Mouse (Mus musculus): ENCODE data around the gene Kbtbd7. TPM values are rescaled to one million over a fixed set of nuclear protein-coding genes. Genes with fewer than 3 reads are reported as not detected.
A peak's percentile ranks its signal among the peaks of the same experiment; 100 is the strongest.
"Not testable (repeated sequence)": the region's sequence is repeated elsewhere in the genome, so short reads cannot be mapped to it uniquely, and the experiment has no call there.

Gene Kbtbd7
- 10 to 100 TPM in 2 of 4 experiments, 1 to 10 TPM in 2; 8.4 to 12.3 (median 10.8) TPM for total RNA-seq (2022)

DNA sequence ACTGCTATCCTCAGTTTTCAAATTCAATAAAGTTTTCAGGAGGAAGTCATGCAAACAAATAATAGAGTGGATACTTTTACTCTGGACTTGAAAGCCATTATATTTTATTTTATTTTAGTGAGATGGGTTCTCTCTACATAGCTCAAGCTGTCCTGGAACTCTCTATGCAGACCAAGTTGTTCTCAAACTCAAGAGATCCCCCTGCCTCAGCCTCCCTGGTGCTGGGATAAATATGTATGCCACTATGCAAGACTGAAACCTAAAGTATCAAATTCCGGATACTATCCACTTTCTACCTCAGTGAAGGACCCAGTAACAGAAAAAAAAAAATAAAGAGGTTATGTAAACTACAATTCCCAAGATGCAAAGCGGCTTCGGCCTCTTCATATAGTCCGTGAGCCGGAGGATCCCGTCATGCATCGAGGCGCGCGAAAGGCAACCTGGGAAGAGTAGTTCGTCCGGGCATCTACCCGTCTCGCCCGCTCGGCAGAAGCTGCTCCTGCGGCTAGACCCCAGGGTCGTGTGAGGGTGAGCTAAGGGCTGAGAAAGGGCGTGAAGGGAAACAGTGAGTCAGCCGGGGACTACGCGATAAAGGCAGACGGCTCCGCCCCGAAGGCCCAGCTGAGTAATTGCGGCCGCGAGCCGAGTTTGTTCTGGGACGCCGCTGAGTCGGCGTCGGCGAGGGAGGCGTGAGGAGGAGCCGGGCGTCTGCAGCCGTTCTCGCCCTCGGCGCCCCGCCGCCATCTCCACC is at the start of gene Kbtbd7:
TSS of gene Kbtbd7 (plus strand) at position 533 of the 751 bp plus-strand sequence.
- DNase-seq, result peak; percentile 98

DNA sequence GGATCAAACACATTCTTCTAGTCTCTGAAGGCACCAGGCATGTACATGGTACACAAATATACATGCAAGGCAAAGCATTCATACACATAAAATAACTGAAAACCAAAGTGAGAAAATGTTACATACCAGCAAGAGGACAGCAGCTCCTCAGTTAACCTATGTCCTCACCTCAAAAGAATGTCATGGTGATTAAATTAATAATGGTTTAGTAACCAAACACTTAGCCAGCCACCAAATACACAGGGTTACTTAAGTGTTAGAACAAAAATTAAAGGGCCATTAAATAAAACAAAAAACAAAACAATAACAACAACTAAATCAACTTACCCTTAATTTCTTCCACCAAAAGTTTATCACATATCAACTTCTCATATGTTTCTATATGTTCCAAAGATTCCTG is 49.3 kb upstream of the Kbtbd7 start:
- DNase-seq, result no peak

DNA sequence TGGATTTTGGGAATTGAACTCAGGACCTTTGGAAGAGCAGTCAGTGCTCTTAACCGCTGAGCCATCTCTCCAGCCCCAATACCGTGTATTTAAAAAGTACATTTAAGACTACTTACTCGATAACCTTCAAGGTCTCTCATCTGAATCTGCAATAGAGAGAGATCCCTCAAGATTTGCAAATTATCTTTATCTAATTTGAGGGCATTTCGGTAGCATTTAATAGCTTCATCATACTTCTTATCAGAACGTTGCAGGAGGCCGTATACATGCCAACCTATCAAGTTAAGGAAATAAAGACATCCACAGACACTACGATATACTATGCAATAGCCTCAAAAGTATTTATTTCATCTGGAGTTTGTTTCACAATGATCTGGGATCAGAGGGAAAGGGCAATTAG is 43.2 kb upstream of the Kbtbd7 start:
- no peak for DNase-seq

DNA sequence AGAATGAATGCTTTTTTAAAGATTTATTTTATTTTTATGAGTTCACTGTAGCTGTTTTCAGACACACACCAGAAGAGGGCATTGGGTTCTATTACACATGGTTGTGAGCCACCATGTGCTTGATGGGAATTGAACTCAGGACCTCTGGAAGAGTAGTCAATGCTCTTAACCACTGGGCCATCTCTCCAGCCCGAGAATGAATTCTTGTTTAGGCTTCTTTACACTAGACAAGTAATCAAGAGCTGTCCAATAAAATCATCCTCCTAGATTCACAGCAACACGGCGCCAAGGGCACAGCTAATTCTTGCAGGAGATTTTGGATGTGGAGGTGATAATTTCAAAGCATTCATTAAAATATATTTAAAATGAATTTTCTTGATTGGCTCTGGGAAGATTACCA is 38.0 kb upstream of the Kbtbd7 start:
- DNase-seq, result no peak

DNA sequence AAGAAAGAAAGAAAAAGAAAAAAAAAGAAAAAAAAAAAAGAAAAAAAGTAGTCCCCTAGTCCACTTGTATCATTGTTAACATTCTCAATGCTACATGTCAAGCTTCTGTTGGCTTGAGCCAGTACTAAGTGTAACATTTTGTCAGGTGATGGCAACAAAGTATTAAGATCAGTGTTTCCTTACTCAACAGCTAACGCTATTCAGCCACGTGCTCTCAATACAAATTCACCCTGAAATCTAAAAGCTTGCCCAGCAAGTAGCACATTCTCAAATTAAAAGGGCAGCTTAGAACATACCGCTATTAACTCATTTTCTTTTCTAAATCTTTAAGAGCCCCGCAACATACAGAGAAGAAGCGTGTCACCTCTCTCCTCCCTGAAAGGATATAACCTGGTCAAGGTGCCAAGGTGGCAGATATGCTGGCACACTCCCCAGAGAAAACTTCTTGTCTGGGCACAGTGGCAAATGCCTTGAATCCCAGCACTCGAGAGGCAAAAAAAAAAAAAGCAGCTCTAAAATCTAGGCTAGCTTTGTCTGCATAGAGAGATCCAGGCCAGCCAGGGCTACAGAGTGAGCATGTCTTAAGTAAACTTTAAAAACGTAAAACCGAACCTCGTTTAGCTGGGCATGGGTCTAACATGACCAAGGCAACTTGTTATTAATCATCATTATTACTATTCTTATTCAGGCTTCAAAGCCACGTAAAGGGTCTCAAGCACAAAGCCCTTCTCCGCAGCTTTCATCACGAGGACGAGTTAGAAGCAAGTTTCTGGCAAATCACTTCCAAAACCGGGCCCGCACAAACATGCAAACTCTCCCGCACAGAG is 36.7 kb upstream of the Kbtbd7 start:
- no peak for DNase-seq

DNA sequence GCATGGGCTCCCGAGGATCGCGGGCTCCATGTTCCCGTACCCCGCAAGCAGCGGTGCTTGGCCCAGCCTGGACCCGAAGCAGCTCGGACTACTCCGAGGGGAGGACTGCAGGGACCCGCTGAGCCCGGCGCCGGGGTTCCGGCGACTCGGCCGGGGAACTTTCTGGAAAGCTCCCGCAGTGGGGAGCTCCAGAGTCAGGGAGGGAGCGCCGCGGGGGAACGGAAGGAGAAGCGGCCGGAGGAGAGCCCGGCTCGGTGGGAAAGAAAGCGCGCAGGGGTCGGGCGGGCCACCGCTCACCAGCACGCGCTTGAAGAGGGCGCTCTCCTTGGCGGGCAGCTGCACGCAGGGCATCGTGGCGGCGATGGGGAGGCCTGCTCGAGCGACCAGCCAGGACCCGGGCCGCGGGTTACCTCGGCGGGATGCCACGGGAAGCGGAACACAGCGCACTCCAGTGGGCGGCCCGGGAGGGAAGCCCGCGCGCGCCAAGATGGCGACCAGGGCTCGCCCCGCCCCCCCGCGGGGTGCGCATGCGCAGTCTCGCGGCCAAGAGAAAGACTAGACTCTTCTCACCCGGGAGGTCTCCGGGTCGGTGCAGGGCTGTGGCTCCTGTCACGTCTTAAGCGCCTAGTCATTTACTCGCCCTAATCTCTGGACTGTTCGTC is 35.9 kb upstream of the Kbtbd7 start, which contains the start of gene Naa16:
TSS of gene Naa16 (minus strand) at position 514 of the 662 bp plus-strand sequence.
- peak; percentile 89 for DNase-seq

DNA sequence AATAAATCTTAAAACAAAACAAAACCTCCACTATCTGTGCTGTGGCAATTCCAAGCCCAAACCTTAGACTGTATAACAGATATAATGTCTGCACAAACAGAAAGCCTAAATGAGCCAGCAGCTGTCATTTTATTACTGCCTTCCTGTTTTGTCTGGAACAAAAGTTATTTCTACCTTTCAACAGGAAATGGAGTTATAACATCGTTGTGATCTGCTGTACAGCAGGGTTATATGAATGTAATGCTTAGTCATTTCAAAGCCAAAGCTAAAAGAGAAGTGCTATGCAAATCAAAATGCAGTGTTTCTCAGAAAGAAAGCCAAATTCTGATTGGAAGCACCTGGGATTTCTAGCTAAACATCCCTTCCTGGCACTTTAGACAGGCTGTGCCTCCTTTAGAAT is 33.0 kb upstream of the Kbtbd7 start:
- no peak for DNase-seq

DNA sequence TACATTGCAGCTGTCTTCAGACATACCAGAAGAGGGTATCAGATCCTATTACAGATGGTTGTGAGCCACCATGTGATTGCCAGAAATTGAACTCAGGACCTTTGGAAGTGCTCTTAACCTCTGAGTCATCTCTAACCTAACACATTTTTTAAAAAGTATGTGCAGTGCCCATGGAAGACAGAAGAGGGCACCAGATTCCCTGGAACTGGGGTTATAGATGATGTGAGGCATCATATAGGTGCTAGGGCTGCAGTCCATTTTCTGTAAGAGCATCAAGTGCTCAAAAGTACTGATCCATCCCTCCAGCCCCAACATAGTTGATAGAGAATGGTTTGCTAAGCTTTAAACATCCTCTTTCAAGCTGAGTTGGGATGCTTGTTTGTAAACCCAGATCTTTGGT is 31.7 kb upstream of the Kbtbd7 start:
- DNase-seq, result no peak

DNA sequence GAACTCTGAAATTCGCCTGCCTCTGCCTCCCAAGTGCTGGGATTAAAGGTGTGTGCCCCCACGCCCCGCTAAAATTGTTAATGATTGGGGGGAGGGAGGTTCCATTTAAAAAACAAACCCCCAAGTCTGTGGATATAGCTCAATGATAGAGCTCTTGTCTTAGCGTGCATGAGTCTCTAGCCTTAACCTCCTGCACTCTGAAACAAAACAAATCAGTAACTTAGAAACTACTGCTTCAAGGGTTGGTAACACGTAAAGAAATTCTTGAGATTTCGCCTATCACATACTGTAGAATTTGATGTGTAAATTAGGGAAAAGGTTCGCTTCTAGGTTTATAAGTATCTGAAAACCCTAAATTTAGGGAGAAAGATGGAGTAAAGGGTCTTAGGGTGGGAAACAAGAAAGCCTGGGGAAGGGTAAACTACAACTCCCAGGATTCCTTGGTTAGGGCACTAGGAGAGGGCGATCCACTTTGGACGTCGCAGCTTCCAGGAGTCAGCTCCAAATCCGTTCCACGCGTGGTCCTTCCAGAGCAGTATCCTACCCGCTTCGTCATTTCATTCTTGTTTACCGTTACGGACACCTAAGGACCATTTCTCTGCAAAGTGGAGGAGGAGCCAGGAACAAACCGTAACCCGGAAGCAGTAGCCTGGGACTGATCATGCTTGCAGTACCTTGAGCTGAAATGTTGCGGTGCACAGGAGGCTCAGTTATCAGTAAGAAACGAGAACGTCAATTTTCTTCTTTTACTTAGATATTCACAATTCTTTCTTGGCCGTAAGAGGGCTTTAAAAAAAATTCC is 28.8 kb upstream of the Kbtbd7 start, which contains the start of gene Mtrf1:
TSS of gene Mtrf1 (plus strand) at position 452 of the 802 bp plus-strand sequence.
- DNase-seq, result peak; percentile 52

DNA sequence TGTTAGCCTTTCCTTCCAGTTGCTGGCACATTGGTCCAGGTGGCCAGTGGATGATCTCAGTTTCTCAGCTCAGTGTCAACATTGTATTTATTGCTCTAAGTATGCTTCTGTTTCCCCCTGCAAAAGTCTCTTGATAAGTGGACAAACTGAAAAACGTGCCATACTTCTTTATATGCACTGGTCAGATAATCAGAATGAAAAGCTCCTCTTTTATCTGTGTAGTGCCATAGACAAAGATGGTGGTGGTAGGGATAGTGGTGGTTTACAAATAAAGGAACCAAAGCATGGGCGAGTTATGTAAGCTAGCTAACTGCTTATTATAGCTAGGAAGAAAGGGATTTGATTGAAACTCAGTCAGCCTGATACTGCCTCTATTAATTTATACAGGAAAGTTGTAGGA is 18.7 kb upstream of the Kbtbd7 start:
- DNase-seq, result no peak

DNA sequence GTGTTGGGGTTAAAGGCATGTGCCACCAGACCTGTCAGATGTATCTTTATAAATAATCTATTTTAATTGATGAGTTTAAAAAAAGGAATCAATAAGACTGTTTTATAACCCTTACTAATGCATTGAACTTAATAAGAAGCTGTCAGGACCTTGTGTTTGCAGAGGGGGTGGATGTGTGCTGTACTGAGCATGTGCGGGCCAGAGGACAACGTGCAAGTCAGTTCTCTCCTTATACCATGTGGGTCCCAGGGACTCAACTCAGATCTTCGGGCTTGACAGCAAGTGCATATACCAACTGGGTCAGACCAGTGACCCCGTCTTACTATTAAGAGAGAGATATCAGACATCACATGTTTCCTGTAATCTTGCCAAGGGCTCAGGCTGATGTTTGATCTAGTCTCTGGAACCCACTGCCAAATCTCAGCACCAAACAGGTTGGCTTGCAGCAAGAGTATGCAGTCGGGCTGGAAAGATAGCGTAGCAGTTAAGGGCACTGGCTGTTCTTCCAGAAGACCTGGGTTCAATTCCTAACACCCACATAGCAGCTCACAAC is 17.0 kb upstream of the Kbtbd7 start:
- DNase-seq, result no peak

DNA sequence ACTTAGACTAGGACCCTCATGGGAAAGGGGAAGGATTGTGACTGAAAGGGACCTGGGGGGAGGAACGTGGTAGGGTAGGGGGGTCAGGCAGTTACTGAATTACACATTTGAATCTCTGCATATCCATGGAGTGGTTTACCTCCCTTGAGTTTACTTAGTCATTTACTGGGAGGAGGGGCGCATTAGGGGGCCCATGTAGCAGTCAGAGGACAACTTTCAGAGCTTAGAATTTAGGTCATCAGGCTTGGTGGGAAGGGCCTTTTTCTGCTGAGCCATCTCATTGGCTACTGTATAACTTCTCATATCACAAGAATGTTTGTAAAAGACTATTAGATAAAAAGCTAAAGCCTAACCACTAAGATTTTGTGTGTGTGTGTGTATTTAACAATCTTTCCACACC is 15.6 kb upstream of the Kbtbd7 start:
- no peak for DNase-seq

DNA sequence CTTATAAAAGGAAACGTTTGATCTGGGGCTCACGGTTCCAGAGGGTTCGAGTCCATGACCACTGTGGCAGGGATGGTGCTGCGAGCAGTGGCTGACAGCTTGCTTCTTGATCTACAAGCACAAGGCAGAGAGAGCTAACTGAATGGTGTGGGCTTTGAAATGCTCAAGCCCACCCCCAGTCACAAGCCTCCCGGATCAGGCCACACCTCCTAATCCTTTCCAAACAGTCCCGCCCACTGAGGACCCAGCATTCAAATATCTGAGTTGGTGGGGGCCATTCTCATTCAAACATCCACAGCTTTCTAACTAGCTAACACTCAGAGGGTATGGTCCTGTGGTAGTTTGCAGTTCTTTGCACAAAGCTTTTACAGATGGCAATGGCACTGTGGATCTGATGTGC is 13.2 kb upstream of the Kbtbd7 start:
- DNase-seq, result no peak

DNA sequence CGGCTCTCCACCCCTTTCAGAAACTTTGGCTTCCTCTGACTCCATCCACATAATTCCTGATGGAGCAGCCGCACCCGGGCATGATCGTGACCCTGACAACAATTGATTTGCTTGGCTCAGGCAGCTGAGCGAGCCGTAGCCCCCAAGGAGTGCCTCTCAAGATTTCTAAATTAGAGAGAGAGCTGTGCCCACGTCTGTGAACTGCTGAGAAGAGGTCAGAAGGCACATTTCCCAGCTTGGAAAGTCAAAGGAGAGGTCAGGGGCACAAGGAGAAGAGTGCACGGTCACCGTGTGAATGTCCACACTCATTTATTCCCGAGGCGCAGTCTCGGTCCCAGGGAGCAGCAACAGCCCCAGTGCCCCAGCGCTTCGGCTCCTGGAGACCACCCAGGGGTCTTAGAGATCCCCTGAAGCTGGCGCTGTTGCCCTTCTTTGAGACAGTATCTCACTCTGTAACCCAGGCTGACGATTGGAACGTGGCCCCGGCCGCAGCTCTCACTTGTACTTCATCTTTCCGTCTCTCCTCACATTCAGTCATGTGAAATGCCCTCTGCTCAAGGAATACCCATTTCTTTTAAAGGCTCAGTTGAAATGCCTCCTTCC is 6.1 kb upstream of the Kbtbd7 start:
- DNase-seq, result no peak

DNA sequence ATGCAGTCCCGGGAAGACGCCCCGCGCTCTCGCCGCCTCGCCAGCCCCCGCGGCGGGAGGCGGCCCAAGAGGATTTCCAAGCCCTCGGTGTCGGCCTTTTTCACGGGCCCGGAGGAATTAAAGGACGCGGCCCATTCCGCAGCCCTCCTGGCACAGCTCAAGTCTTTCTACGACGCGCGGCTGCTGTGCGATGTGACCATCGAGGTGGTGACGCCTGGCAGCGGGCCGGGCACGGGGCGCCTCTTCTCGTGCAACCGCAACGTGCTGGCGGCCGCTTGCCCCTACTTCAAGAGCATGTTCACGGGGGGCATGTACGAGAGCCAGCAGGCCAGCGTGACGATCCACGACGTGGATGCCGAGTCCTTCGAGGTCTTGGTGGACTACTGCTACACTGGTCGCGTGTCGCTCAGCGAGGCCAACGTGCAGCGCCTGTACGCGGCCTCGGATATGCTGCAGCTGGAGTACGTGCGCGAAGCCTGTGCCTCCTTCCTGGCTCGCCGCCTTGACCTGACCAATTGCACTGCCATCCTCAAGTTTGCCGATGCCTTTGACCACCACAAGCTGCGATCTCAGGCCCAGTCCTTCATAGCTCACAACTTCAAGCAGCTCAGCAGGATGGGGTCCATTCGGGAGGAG is 537 bp downstream of the Kbtbd7 start:
- not testable (repeated sequence) for DNase-seq

DNA sequence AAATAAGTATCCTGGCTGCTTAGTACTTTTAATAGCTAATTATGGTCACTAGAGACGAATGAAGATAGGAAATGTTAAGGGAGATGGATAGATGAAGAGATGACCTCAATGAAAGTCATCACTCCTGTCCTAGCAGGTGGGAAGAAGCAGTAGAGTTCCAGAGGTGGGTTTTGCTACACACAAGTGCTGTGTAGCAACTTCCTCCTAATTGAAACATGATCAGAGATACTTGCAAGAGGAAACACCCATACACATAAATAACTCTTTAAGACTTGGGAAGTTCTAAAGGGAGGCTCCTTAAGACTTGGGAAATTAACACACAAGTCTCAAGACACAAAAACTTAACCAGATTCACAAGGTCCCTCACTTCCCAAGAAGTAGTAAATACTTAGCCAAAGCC is 7.8 kb downstream of the Kbtbd7 start:
- DNase-seq, result no peak

DNA sequence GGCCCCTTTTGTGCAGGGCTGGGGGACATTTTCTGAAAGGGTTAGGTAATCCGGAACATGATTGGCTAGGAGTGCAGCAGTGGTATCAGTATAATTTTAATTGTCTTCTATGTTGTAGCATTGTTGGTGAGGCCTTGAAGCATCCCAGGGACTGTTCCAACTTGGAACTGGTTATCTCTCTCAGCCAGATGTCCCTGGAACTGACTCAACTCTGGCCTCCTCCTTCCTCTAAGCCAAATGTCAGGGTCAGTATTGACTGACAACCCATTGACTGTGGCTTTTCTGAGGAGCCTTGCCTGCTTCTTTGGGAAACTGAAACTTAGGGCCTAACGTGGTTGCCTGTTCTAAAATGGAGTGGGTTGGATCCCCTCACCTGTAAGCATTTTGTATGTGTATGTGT is 14.3 kb downstream of the Kbtbd7 start:
- DNase-seq, result no peak

DNA sequence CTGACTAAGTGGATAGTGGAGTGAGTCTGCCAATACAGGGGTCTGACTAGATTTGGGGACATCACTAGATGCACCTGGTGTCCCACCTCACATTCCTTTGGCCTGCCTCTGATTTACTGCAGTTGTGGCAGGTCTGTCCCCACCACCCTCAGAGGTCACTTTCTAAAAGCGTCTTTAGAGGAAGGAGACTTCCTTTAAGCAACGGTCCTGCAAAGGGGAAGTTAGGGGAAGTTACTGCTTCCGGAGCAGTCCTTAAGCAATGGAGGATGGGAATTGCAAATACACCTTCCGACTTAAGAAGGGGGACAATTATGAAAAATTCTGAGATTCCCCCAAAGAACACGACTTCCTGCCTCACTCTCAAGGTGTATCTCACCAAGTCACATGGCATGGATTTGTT is 15.1 kb downstream of the Kbtbd7 start:
- DNase-seq, result no peak

DNA sequence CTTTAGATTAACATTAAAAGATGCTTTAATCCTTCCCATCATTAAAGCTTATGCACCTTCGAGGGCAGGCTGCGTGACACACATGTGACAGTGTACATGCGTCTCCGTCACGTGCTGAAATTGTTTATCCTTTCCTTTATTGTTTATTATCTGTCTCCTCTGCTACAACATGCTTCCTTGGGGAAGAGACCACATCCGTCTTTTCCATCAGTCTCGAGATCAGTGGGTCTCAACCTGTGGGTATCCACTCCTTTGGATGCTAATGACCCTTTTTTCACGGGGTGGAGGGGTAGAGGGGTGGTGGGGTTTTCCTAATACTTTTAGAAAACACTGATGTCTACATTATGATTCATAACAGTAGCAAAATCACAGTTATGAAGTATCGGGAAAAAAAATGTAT is 18.3 kb downstream of the Kbtbd7 start:
- no peak for DNase-seq

DNA sequence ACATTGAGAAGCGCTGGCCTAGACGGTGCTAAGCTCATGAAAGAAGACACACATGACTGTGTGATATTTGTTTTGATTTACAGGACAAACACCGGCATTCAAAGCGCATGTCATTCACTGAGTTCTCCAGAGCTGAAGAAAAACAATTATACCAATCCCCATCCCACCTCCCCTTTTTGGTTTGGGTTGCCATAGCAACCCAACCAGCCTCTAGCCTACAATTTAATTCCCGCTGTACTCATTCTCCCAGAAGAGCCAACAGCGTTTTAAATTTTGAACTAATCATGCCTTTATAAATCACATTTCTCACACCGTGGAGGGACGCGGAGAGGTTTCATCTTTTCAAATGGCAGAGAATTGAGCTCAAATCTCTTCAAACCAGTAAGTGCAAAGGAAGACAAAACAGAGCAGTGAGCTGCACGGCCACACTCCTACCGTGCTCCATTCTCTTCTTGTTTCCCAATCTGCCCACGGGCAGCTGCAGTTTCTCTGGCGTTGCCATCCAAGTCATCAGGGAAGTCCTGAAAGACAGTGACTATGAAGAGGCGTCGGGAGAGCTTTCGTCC is 18.8 kb downstream of the Kbtbd7 start:
- no peak for DNase-seq

Data from adrenal gland, adult 8-10 months (tissue).